Mouse (Mus musculus) lung, embryonic 16.5 days (tissue): ENCODE measurements around the gene Gtf2a2. TPM values are rescaled to one million over a fixed set of nuclear protein-coding genes. Genes with fewer than 3 reads are reported as not detected.

Source experiments
- ATAC-seq: fragments of 200-750 bp; cut with Nextera tagmentation; 2 replicates; pipeline ENCODE4 v1.8.0; 2017; ENCODE audit warnings: low read depth, mild to moderate bottlenecking, moderate library complexity
- H3K27ac ChIP-seq: fragments of 300-500 bp; sonication (generic); 2 replicates; pipeline ENCODE4 v1.5.1; 2014; ENCODE audit warnings: mild to moderate bottlenecking, control low read depth, low read length
- H3K27me3 ChIP-seq: fragments of 300-500 bp; sonication (generic); 2 replicates; pipeline ENCODE4 v1.6.1; 2014; ENCODE audit warnings: low read depth, low read length, mixed read lengths; ENCODE audit not compliant: control insufficient read depth, insufficient read depth
- H3K36me3 ChIP-seq: fragments of 300-500 bp; sonication (generic); 2 replicates; pipeline ENCODE4 v1.6.1; 2014; ENCODE audit warnings: low read length; ENCODE audit not compliant: control insufficient read depth, insufficient read depth
- H3K4me1 ChIP-seq: fragments of 300-500 bp; sonication (generic); replicated peaks from 2 replicates; pipeline ENCODE4 v1.6.1; 2014; ENCODE audit warnings: low read length, mixed read lengths; ENCODE audit not compliant: control insufficient read depth, insufficient read depth
- H3K4me2 ChIP-seq: fragments of 300-500 bp; sonication (generic); 2 replicates; pipeline ENCODE4 v1.6.1; 2014; ENCODE audit warnings: low read depth, low read length, control low read depth
- H3K4me3 ChIP-seq: fragments of 300-500 bp; sonication (generic); 2 replicates; pipeline ENCODE4 v1.5.1; 2014; ENCODE audit warnings: mild to moderate bottlenecking, low read length, control low read depth
- H3K9ac ChIP-seq: fragments of 300-500 bp; sonication (generic); 2 replicates; pipeline ENCODE4 v1.6.1; 2014; ENCODE audit warnings: low read length, control low read depth
- H3K9me3 ChIP-seq: fragments of 300-500 bp; sonication (generic); 2 replicates; pipeline ENCODE4 v1.6.1; 2016; ENCODE audit warnings: low read length; ENCODE audit not compliant: control insufficient read depth
- whole genome bisulfite sequencing: fragments of 180-500 bp; shearing (Covaris S2); extraction: QIAGEN DNeasy Blood & Tissue Kit; methylation state at CpG from one replicate; pipeline ENCODE4 v1.1.7; 2014; 5-methylcytosine and 5-hydroxymethylcytosine counted together
- polyA plus RNA-seq: library from polyadenylated mRNA; unstranded; fragments of >200 nt; fragmentation: Nextera tagmentation; extraction: Ambion mirVana; gene quantifications from 2 replicates; pipeline ENCODE4 v1.2.1, GENCODE M21; 2015

Gtf2a2 gene
- polyA plus RNA-seq, 1 experiment from 2014 or later: 180 TPM

DNA sequence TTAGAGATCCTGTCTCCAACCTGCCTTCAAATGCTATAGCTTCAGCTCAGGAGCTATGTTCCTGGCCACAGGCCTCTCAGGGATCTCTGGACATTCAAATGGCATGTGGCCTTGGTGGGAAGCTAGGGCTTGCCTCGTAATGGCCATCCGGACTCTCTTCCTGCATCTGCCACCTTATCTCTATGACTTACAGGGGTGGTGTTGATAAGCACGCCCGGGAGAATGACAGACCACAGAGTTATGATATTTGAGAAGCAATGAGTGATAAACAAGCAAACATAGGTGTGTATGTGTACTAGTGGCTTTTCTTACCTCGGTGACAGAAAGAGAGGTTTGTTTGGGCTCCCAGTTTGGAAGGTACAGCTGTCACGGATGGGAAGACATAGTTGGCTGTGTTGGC, 33.9 kb downstream of the Gtf2a2 start:
- Histone ChIP-seq H3K27me3 (no peaks in the 10 kb centered on the region), H3K4me2 (no peak overlapping the region), H3K27ac (no peak overlapping the region), H3K9me3 (no peaks in the 10 kb centered on the region), H3K4me3 (no peak overlapping the region), H3K4me1 (peaks cover 27% of the 10 kb centered on the region), H3K36me3 (no peaks in the 10 kb centered on the region), H3K9ac (no peak overlapping the region)
- no peak for ATAC-seq
- WGBS: 77% methylated on average over 6 of the region's 6 CpGs

DNA sequence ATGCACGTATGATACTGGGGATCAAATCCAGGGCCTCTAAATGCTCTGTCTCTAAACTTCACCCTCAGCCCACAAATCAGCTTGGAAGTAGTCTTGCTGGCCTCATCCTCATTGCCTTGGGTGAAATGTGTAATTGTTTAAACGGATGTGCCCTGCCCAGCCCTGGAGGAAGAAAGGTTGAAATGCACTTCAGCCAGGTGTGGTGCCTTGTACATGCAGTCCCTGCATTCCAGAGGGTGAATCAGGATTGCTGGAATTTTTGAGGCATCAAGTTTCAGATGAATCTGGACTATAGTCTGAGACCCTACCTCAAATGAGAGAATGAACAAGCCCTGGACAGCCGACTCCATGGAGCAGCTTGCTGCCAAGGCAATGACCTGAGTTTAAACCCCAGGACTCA, 35.5 kb downstream of the Gtf2a2 start:
- Histone ChIP-seq H3K36me3 (no peaks in the 10 kb centered on the region), H3K4me2 (no peak overlapping the region), H3K4me1 (peaks cover 27% of the 10 kb centered on the region), H3K9me3 (no peaks in the 10 kb centered on the region), H3K9ac (no peak overlapping the region), H3K27ac (no peak overlapping the region), H3K27me3 (no peaks in the 10 kb centered on the region), H3K4me3 (no peak overlapping the region)
- no peak for ATAC-seq
- 33% methylated on average over 3 of the region's 3 CpGs for WGBS

DNA sequence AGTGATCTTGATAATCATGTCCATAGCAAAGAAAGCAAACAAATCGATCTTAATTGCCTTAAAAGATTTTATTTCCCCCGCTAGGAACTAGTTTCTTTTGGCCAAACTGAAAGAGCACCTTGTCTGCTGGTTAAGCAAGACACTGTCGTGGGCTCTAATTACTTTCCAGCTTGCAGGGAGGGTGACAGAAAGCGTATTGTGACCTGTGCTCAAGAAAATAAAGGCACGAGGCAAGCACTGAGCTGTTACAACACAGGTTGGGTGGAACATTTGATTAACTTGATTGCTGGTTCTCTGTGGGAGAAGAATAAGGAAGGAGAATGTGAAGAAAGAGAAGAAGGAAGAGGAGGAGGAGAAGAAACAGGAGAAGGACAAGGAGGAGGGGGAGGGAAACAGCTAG, 35.9 kb downstream of the Gtf2a2 start:
- Histone ChIP-seq H3K4me3 (no peak overlapping the region), H3K36me3 (no peaks in the 10 kb centered on the region), H3K4me1 (peaks cover 27% of the 10 kb centered on the region), H3K4me2 (no peak overlapping the region), H3K9me3 (no peaks in the 10 kb centered on the region), H3K27ac (no peak overlapping the region), H3K27me3 (no peaks in the 10 kb centered on the region), H3K9ac (no peak overlapping the region)
- no peak for ATAC-seq
- WGBS: 39% methylated on average over 5 of the region's 5 CpGs

DNA sequence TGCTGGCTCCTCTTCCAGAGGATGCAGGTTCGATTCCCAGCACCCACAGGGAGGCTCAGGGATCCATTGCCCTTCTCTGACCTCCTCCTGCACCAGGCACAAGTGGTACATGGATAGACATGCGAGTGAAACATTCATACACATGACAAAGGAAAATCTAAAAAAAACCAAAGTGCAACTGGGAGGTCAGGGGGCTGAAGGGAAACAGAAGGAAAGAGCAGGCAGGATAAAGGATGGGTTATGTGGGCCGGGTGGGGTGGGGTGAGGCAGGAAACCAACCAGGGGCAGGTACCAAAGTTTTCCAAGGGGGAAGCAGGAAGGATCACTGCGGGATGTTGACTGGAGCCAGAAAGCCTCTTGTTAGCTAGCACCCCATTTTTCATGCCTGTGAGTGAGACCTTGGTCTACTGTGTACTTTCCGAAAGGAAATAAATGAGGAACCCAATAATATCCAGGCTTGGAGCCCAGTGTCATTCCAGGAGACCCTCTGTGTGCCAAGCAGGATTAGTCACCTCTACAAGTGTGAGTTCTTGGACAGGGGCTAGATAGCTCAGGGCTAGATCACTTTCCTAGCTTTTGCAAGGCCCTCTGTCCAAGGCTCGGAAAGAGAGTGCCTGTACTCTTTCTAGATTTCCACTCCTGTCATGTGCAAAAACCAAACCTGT, 36.5 kb downstream of the Gtf2a2 start:
- H3K4me3 ChIP-seq: no peak overlapping the region
- H3K27ac ChIP-seq: peak overlapping the region; percentile 16; the same call in 1 of the 2 replicates
- H3K4me2 ChIP-seq: no peak overlapping the region
- H3K36me3 ChIP-seq: no peaks in the 10 kb centered on the region
- no peak overlapping the region for H3K9ac ChIP-seq
- WGBS: 34% methylated on average over 6 of the region's 6 CpGs
- peaks cover 27% of the 10 kb centered on the region for H3K4me1 ChIP-seq
- H3K9me3 ChIP-seq: no peaks in the 10 kb centered on the region
- peak; percentile 66 for ATAC-seq
- no peaks in the 10 kb centered on the region for H3K27me3 ChIP-seq

DNA sequence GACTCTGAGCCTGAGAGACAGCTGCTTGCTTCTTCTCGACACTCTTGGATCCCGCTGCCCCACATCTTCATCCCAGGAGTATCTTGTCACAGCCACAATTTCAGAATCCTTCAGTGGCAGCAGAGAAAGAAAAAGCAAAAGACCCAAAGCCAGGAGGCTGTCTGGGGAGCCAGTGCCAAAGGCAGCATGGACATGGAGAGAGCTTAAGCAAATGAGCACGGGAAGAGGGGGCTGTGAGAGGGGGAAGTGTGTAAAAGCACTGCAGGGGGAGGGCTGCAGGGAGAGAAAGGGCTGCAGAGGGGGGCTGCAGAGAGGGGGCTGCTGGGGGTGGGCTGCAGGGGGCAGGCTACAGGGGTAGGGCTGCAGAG, 37.0 kb downstream of the Gtf2a2 start:
- H3K4me1 ChIP-seq: peaks cover 27% of the 10 kb centered on the region
- 15% methylated on average over 3 of the region's 3 CpGs for WGBS
- H3K4me2 ChIP-seq: peak overlapping the region; percentile 4; the same call in 1 of the 2 replicates
- no peaks in the 10 kb centered on the region for H3K27me3 ChIP-seq
- ATAC-seq: peak; percentile 52
- H3K4me3 ChIP-seq: no peak overlapping the region
- H3K9me3 ChIP-seq: no peaks in the 10 kb centered on the region
- H3K27ac ChIP-seq: peak overlapping the region; percentile 16; the same call in 1 of the 2 replicates
- no peak overlapping the region for H3K9ac ChIP-seq
- no peaks in the 10 kb centered on the region for H3K36me3 ChIP-seq

DNA sequence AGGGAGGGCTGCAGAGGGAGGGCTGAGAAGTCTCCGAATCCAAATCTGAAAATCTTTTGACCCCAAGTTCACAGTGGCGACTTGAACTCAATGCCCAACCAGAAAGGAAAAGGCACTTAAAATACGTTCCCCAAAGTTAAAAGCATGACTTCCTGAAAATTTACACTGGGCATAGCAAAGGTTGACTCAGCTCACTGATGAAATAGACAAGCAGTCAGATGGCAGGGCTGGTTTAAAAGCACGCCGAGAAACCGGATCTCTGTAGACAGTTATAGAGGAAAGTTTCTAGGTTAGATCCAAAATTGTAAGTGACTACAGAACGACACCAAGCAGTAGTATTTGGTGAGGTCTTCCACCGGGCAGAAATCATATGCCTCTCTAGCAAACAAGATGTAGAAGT, 37.5 kb downstream of the Gtf2a2 start:
- Histone ChIP-seq H3K36me3 (no peaks in the 10 kb centered on the region), H3K9ac (0 out of 2 replicates have a peak overlapping the region, but pooled peaks have one; percentile 5), H3K4me2 (peak overlapping the region; percentile 4; the same call in 1 of the 2 replicates), H3K4me1 (peaks cover 27% of the 10 kb centered on the region), H3K9me3 (no peaks in the 10 kb centered on the region), H3K27ac (no peak overlapping the region), H3K4me3 (no peak overlapping the region), H3K27me3 (no peaks in the 10 kb centered on the region)
- ATAC-seq: no peak
- 15% methylated on average over 8 of the region's 8 CpGs for WGBS

DNA sequence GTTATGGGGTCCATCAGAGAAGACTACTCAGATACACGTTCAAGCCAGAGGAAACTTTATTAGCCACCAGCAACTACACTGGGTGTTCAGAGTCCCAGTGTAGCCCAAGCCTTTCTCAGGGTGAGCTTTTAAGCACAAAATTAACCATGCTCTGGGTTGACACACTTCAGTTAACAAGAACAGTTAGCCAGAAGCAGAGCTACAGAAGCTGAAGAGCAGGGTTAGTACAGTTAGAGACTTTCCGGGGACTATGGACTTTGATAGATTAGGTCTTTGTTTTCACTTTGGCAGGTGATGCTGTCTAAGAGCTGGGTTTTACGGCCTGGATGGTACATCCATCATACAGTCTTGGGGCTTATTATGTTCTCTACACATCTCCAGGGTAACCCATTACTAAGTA, 40.4 kb downstream of the Gtf2a2 start:
- Histone ChIP-seq H3K4me3 (no peak overlapping the region), H3K36me3 (no peaks in the 10 kb centered on the region), H3K27ac (no peak overlapping the region), H3K4me1 (peaks cover 28% of the 10 kb centered on the region), H3K4me2 (no peak overlapping the region), H3K27me3 (no peaks in the 10 kb centered on the region), H3K9ac (no peak overlapping the region), H3K9me3 (no peaks in the 10 kb centered on the region)
- 53% methylated on average over 3 of the region's 3 CpGs for WGBS
- ATAC-seq: no peak

DNA sequence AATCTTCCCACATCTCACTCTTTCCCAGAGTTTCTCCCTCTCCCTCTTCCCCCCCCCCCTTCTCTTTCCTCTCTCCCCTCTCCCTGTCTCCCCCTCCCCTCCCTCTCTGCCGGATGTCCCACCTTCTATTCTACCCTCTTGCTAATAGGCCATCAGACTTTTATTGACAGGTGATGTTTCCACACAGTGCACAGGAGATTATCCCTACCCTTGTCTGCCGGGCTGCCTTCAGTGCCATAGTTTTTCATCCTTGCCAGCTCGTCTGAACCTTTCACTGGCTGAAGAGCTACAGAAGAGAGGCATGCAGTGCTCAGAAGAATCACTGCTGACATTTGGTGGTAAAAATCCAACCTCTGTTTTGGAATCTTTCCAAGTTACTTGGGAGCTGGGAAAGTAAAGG, 41.1 kb downstream of the Gtf2a2 start:
- H3K4me2 ChIP-seq: no peak overlapping the region
- H3K9ac ChIP-seq: no peak overlapping the region
- H3K27ac ChIP-seq: no peak overlapping the region
- no peak for ATAC-seq
- no peaks in the 10 kb centered on the region for H3K36me3 ChIP-seq
- no peak overlapping the region for H3K4me3 ChIP-seq
- no peaks in the 10 kb centered on the region for H3K27me3 ChIP-seq
- 31% methylated on average over 3 of the region's 3 CpGs for WGBS
- H3K9me3 ChIP-seq: no peaks in the 10 kb centered on the region
- peaks cover 21% of the 10 kb centered on the region for H3K4me1 ChIP-seq

DNA sequence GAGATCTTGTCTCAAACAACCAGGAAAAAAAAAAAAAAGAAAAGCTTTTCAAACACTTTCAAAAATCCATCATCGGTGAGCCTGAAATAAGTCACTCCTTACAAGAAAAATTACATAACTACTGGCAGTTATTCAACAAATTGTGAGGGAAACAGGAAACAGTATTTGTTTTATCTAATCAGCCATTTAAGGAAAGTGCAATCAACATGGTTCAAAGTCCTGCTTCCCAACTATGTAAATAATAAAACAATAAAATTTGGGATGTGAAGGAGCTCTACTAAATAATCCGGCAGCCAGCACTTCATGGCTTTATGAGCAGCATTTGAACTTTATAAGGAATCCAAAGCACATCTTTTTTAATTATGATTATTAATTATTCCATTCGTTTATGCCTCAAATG, 49.7 kb downstream of the Gtf2a2 start:
- Histone ChIP-seq H3K4me2 (no peak overlapping the region), H3K9ac (no peak overlapping the region), H3K4me1 (no peaks in the 10 kb centered on the region), H3K27me3 (no peaks in the 10 kb centered on the region), H3K4me3 (no peak overlapping the region), H3K9me3 (no peaks in the 10 kb centered on the region), H3K36me3 (no peaks in the 10 kb centered on the region), H3K27ac (no peak overlapping the region)
- WGBS: 49% methylated on average over 3 of the region's 3 CpGs
- ATAC-seq: no peak

DNA sequence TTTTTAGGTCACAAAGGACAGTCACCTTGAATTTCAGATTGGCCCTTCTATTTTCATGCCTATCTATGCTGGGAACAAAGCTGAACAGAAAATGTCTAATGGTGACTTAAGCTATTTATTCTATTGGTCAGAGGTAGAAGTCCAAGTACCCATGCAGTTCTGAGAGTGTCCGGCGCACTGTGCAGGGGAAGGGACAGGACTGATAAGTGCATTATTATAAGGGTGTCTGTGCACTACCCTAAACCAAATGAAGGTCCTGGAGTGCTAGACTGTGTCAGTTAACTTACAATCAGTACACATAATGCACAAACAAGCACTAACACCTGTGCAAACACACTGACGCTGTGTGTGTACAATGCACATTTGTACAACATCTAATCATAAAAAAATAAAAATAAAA, 55.1 kb downstream of the Gtf2a2 start:
- Histone ChIP-seq H3K4me3 (no peak overlapping the region), H3K36me3 (no peaks in the 10 kb centered on the region), H3K27ac (no peak overlapping the region), H3K9me3 (no peaks in the 10 kb centered on the region), H3K4me2 (no peak overlapping the region), H3K27me3 (no peaks in the 10 kb centered on the region), H3K4me1 (peaks cover 4% of the 10 kb centered on the region), H3K9ac (no peak overlapping the region)
- 77% methylated on average over 3 of the region's 3 CpGs for WGBS
- ATAC-seq: no peak
